Mouse (Mus musculus) MEL (cell line): ENCODE measurements around the gene Hpse2. TPM values are rescaled to one million over a fixed set of nuclear protein-coding genes. Genes with fewer than 3 reads are reported as not detected.

Experiments
- DNase-seq: peaks from one replicate; pipeline ENCODE4 v3.0.0; 2011; ENCODE audit warnings: low read depth, low spot score
- H3K27ac ChIP-seq: 2 replicates; pipeline ENCODE4 v1.5.1; 2012; ENCODE audit warnings: low read depth, mild to moderate bottlenecking, control low read depth, low read length, moderate library complexity; ENCODE audit not compliant: control insufficient read depth
- H3K27me3 ChIP-seq, 2 experiments: fragments of 150-350 bp in 1 of 2; sonication (generic) in 1 of 2; 2 replicates each; pipeline ENCODE4 v1.6.1; 2012; ENCODE audit warnings: low read length in 2 of 2, mild to moderate bottlenecking in 2 of 2, improper control_type of control experiment in 1 of 2, moderate library complexity in 1 of 2; ENCODE audit not compliant: insufficient read depth in 2 of 2, control insufficient read depth in 1 of 2
- H3K36me3 ChIP-seq, 2 experiments: 2 replicates each; pipeline ENCODE4 v1.6.1; 2012 to 2014; ENCODE audit warnings: low read length in 2 of 2, improper control_type of control experiment in 1 of 2, inconsistent platforms in 1 of 2, mild to moderate bottlenecking in 1 of 2; ENCODE audit not compliant: insufficient read depth in 2 of 2, control insufficient read depth in 1 of 2
- H3K4me1 ChIP-seq, 2 experiments: fragments of 150-350 bp in 1 of 2; sonication (generic) in 1 of 2; 2 replicates each; pipeline ENCODE4 v1.6.1; 2012; ENCODE audit warnings: low read length in 2 of 2, improper control_type of control experiment in 1 of 2, mild to moderate bottlenecking in 1 of 2; ENCODE audit not compliant: insufficient read depth in 2 of 2, control insufficient read depth in 1 of 2
- H3K4me3 ChIP-seq, 2 experiments: fragments of 150-350 bp in 1 of 2; sonication (generic) in 1 of 2; 2 replicates each; pipeline ENCODE4 v1.5.1; 2012; ENCODE audit warnings: low read depth in 2 of 2, low read length in 2 of 2, mild to moderate bottlenecking in 2 of 2, moderate library complexity in 2 of 2, control low read depth in 1 of 2, improper control_type of control experiment in 1 of 2; ENCODE audit not compliant: control insufficient read depth in 1 of 2, insufficient read depth in 1 of 2
- H3K79me2 ChIP-seq: 2 replicates; pipeline ENCODE4 v1.6.1; 2012; ENCODE audit warnings: mild to moderate bottlenecking, low read length, moderate library complexity; ENCODE audit not compliant: control insufficient read depth, poor library complexity, insufficient read depth
- H3K9ac ChIP-seq: 2 replicates; pipeline ENCODE4 v1.6.1; 2012; ENCODE audit warnings: low read depth, mild to moderate bottlenecking, control low read depth, low read length, moderate library complexity; ENCODE audit not compliant: control insufficient read depth, poor library complexity, severe bottlenecking
- H3K9me3 ChIP-seq: fragments of 150-350 bp; sonication (generic); replicated peaks from 2 replicates; pipeline ENCODE4 v1.6.1; 2012; ENCODE audit warnings: mild to moderate bottlenecking, low read length, improper control_type of control experiment, moderate library complexity; ENCODE audit not compliant: insufficient read depth
- CHD1 ChIP-seq: IDR thresholded peaks from 2 replicates; pipeline ENCODE4 v1.6.1; 2012; ENCODE audit warnings: low read depth, mild to moderate bottlenecking, inconsistent platforms, low read length, improper control_type of control experiment
- CHD2 ChIP-seq: IDR thresholded peaks from 2 replicates; pipeline ENCODE4 v1.6.1; 2011; ENCODE audit warnings: low read length, improper control_type of control experiment
- E2F4 ChIP-seq: IDR thresholded peaks from 2 replicates; pipeline ENCODE4 v1.6.1; 2011; ENCODE audit warnings: low read depth, low read length, improper control_type of control experiment, borderline replicate concordance
- ETS1 ChIP-seq: IDR thresholded peaks from 2 replicates; pipeline ENCODE4 v1.6.1; 2012; ENCODE audit warnings: low read depth, mild to moderate bottlenecking, inconsistent platforms, low read length, improper control_type of control experiment, moderate library complexity
- MAFK ChIP-seq: IDR thresholded peaks from 2 replicates; pipeline ENCODE4 v1.6.1; 2011; ENCODE audit warnings: low read depth, mild to moderate bottlenecking, low read length, improper control_type of control experiment, borderline replicate concordance
- MAX ChIP-seq: IDR thresholded peaks from 2 replicates; pipeline ENCODE4 v1.6.1; 2011; ENCODE audit warnings: low read length, improper control_type of control experiment
- MAZ ChIP-seq: IDR thresholded peaks from 2 replicates; pipeline ENCODE4 v1.6.1; 2012; ENCODE audit warnings: low read depth, mild to moderate bottlenecking, inconsistent platforms, low read length, improper control_type of control experiment
- MXI1 ChIP-seq: IDR thresholded peaks from 2 replicates; pipeline ENCODE4 v1.6.1; 2011; ENCODE audit warnings: mild to moderate bottlenecking, low read depth, low read length, improper control_type of control experiment
- MYC ChIP-seq: IDR thresholded peaks from 2 replicates; pipeline ENCODE4 v1.6.1; 2011; ENCODE audit warnings: low read depth, mild to moderate bottlenecking, low read length, improper control_type of control experiment, moderate library complexity
- NELFE ChIP-seq: IDR thresholded peaks from 2 replicates; pipeline ENCODE4 v1.6.1; 2011; ENCODE audit warnings: low read depth, low read length, improper control_type of control experiment
- POLR2AphosphoS5 ChIP-seq: IDR thresholded peaks from 2 replicates; pipeline ENCODE4 v1.6.1; 2012; ENCODE audit warnings: low read depth, borderline replicate concordance, mild to moderate bottlenecking, inconsistent platforms, low read length, moderate library complexity, mixed read lengths
- RAD21 ChIP-seq: IDR thresholded peaks from 2 replicates; pipeline ENCODE4 v1.6.1; 2011; ENCODE audit warnings: mild to moderate bottlenecking, low read depth, low read length, improper control_type of control experiment
- RCOR1 ChIP-seq: IDR thresholded peaks from 2 replicates; pipeline ENCODE4 v1.6.1; 2012; ENCODE audit warnings: low read depth, mild to moderate bottlenecking, inconsistent platforms, low read length, improper control_type of control experiment
- SIN3A ChIP-seq: IDR thresholded peaks from 2 replicates; pipeline ENCODE4 v1.6.1; 2012; ENCODE audit warnings: low read length, improper control_type of control experiment, inconsistent platforms
- TAL1 ChIP-seq: IDR thresholded peaks from 2 replicates; pipeline ENCODE4 v1.6.1; 2012; ENCODE audit warnings: mild to moderate bottlenecking, inconsistent platforms, low read length, moderate library complexity, mixed read lengths
- TCF12 ChIP-seq: IDR thresholded peaks from 2 replicates; pipeline ENCODE4 v1.6.1; 2014; ENCODE audit warnings: low read depth, mild to moderate bottlenecking, inconsistent platforms, low read length, improper control_type of control experiment, moderate library complexity
- USF2 ChIP-seq, 2 experiments: IDR thresholded peaks; 2 replicates each; pipeline ENCODE4 v1.6.1; 2011 to 2012; ENCODE audit warnings: improper control_type of control experiment in 2 of 2, low read length in 2 of 2, borderline replicate concordance in 1 of 2, inconsistent platforms in 1 of 2, low read depth in 1 of 2, mild to moderate bottlenecking in 1 of 2; ENCODE audit not compliant: insufficient read depth in 1 of 2
- ZKSCAN1 ChIP-seq: IDR thresholded peaks from 2 replicates; pipeline ENCODE4 v1.6.1; 2012; ENCODE audit warnings: low read depth, mild to moderate bottlenecking, inconsistent platforms, low read length, improper control_type of control experiment, moderate library complexity
- polyA plus RNA-seq, 2 experiments: library from polyadenylated mRNA; stranded (reverse) in 1 of 2; unstranded in 1 of 2; fragments of >175 nt in 1 of 2; fragments of >200 nt in 1 of 2; gene quantifications; 2 replicates each; pipeline versions ENCODE4 v1.2.1 to v1.2.4; 2012; ENCODE audit warnings: low replicate concordance in 2 of 2, low read depth in 1 of 2; ENCODE audit not compliant: insufficient read length in 2 of 2, insufficient read depth in 1 of 2, missing spikeins in 1 of 2
- total RNA-seq: library from RNA; depleted of rRNA; stranded (reverse); fragments of 300-350 nt; gene quantifications from 2 replicates; pipeline ENCODE4 v1.2.3, GENCODE M21; 2012

The Hpse2 gene
- total and polyA plus RNA-seq, 3 experiments = not detected

DNA sequence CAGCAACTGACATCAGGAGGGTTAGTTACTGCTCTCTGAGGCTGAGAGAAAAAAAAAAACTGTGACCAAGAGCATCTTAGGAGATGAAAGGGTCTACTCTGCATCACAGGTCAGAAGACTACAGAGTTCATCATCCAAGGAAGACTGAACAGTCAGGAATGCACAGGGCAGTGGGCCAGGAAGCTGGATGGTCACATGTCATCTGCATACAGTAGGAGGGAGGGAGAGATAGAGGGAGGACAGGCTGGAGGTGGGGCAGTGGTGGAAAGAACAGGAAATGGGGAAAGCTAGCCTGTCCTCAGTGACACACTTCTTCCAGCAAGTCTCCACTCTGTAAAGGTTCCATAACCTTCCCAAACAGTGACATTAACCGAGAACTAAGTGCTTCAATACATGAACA, 423.0 kb downstream of the Hpse2 start:
- Histone ChIP-seq H3K79me2 (no peaks in the 10 kb centered on the region), H3K36me3 (no peaks in the 10 kb centered on the region), H3K4me3 (no peak overlapping the region), H3K4me1 (no peaks in the 10 kb centered on the region), H3K27me3 (no peaks in the 10 kb centered on the region), H3K9me3 (no peaks in the 10 kb centered on the region)
- no peak for DNase-seq
- TF ChIP-seq ZKSCAN1 = no peak
- TF ChIP-seq MAX = no peak
- no peak for TF ChIP-seq NELFE
- TF ChIP-seq RAD21 = no peak
- TF ChIP-seq CHD1 = no peak
- TF ChIP-seq POLR2AphosphoS5 = no peak
- no peak for TF ChIP-seq MXI1
- TF ChIP-seq SIN3A = no peak
- no peak for TF ChIP-seq CHD2
- no peak for TF ChIP-seq E2F4
- TF ChIP-seq, all 39 proteins: peak for 0
- Histone ChIP-seq H3K9ac (no peak overlapping the region), H3K27ac (no peak overlapping the region)

- Histone ChIP-seq H3K36me3 (no peaks in the 10 kb centered on the region), H3K27ac (no peak overlapping the region), H3K4me3 (no peak overlapping the region)
- TF ChIP-seq POLR2AphosphoS5 (no peak), RAD21 (no peak), CHD2 (no peak), MAZ (no peak), NELFE (no peak), TAL1 (no peak), MXI1 (no peak), USF2 (IDR thresholded peaks at IDR 0.05; ENCODE audit: borderline replicate concordance in 1 of 2, insufficient read depth in 1 of 2, low read depth in 1 of 2, low read length in 2 of 2) (no peak), ETS1 (no peak), TCF12 (no peak), CHD1 (no peak), MYC (no peak), ZKSCAN1 (no peak), RCOR1 (no peak), MAFK (no peak)
- TF ChIP-seq, all 39 proteins: peak for 0
- Histone ChIP-seq H3K4me1 (no peaks in the 10 kb centered on the region), H3K27me3 (peaks cover 0 to 2% of the 10 kb centered on the region in 2 experiments; a peak in 3 of 4 replicates), H3K79me2 (no peaks in the 10 kb centered on the region), H3K9ac (no peak overlapping the region), H3K9me3 (no peaks in the 10 kb centered on the region)
- DNase-seq = no peak
These were observed 440.0 kb downstream of the Hpse2 start for GRCm38 (mm10) chr19:42948114-42948636.
